Mouse (Mus musculus): ENCODE measurements around the gene Ap5z1.

- TF ChIP-seq GATA1 (IDR thresholded peaks at IDR 0.05; ENCODE audit: borderline replicate concordance, low read length) (no peak), FLI1 (IDR thresholded peaks at IDR 0.05; ENCODE audit: low read length) (no peak)
These were observed 40.6 kb upstream of the Ap5z1 start for GRCm38 (mm10) chr5:142423141-142423540.
